Mouse (Mus musculus): Measurements from ENCODE around the gene Wdfy4. TPM values are rescaled to one million over a fixed set of nuclear protein-coding genes. Genes with fewer than 3 reads are reported as not detected.

Gene Wdfy4
- polyA plus RNA-seq, 1 experiment from 2014 or later: 0.88 TPM

- H3K27me3 ChIP-seq: no peaks in the 10 kb centered on the region
- H3K36me3 ChIP-seq: no peaks in the 10 kb centered on the region
- no peaks in the 10 kb centered on the region for H3K4me1 ChIP-seq (replicated peaks)
- 51% methylated on average over 10 of the region's 10 CpGs for WGBS (ENCODE audit: insufficient replicate concordance)
- H3K9ac ChIP-seq: no peak overlapping the region
- no peaks in the 10 kb centered on the region for H3K9me3 ChIP-seq (replicated peaks)
- H3K4me2 ChIP-seq: no peak overlapping the region
- no peak for DNase-seq
- ATAC-seq (ENCODE audit: low read depth): no peak
- no peak overlapping the region for H3K4me3 ChIP-seq (replicated peaks)
- H3K27ac ChIP-seq: no peak overlapping the region
Observed at GRCm38 (mm10) chr14:33189230-33189629, 3.9 kb upstream of the Wdfy4 start.

- no peaks in the 10 kb centered on the region for H3K27me3 ChIP-seq
- H3K9me3 ChIP-seq (replicated peaks): no peaks in the 10 kb centered on the region
- H3K4me2 ChIP-seq: no peak overlapping the region
- H3K36me3 ChIP-seq: no peaks in the 10 kb centered on the region
- no peak overlapping the region for H3K27ac ChIP-seq
- no peak overlapping the region for H3K9ac ChIP-seq
- H3K4me3 ChIP-seq (replicated peaks): no peak overlapping the region
- ATAC-seq (ENCODE audit: low read depth) (no peak), DNase-seq (no peak)
- no peaks in the 10 kb centered on the region for H3K4me1 ChIP-seq (replicated peaks)
- WGBS (ENCODE audit: insufficient replicate concordance): 61% methylated on average over 4 of the region's 4 CpGs
Observed at GRCm38 (mm10) chr14:33187201-33187600, 1.9 kb upstream of the Wdfy4 start.

- H3K4me3 ChIP-seq (replicated peaks): no peak overlapping the region
- no peaks in the 10 kb centered on the region for H3K4me1 ChIP-seq (replicated peaks)
- H3K9me3 ChIP-seq (replicated peaks): no peaks in the 10 kb centered on the region
- no peak overlapping the region for H3K27ac ChIP-seq
- no peak overlapping the region for H3K9ac ChIP-seq
- H3K4me2 ChIP-seq: no peak overlapping the region
- WGBS (ENCODE audit: insufficient replicate concordance): 72% methylated on average over 5 of the region's 5 CpGs
- DNase-seq (no peak), ATAC-seq (ENCODE audit: low read depth) (no peak)
- H3K36me3 ChIP-seq: no peaks in the 10 kb centered on the region
- no peaks in the 10 kb centered on the region for H3K27me3 ChIP-seq
Observed at GRCm38 (mm10) chr14:33180102-33180501, 5.2 kb downstream of the Wdfy4 start.

DNA sequence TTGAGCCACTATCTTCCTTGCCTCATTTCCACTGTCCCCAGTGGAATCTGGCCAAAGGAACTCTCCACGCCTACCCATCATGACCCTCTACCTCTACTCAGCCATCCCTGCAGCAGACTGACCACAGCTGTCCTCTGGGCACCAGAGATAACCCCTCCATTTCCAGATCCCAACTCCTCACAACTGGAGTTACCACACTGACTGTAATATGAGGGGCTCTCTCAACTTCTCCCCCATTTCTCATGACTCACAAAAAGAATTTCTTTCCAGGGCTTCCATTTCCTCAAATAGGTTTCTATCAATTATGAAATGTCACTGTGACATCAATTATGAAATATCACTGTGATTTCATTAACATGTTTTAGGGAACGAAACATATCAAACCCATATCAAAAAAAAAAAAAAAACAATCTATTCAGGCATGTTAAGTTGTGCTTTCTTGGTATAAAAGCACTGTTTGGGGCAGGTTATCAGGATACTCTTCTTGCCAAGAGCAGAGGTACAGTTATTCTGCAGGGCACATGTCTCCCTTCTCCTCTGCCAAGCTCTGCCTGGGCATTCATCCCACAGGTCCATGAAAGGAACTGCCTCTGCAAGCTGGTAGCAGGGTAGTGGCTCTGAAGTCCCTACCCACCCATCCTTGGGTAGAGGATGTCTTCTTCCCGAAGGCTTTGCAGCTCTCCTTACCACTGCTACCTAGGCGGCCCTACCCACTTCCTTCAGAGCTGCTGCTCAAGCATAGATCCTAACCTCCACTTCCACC is 10.1 kb downstream of the Wdfy4 start:
- no peaks in the 10 kb centered on the region for H3K9me3 ChIP-seq (replicated peaks)
- WGBS (ENCODE audit: insufficient replicate concordance): 47% methylated on average over 4 of the region's 4 CpGs
- no peak overlapping the region for H3K9ac ChIP-seq
- no peak overlapping the region for H3K4me2 ChIP-seq
- DNase-seq (no peak), ATAC-seq (ENCODE audit: low read depth) (no peak)
- H3K27me3 ChIP-seq: no peaks in the 10 kb centered on the region
- no peaks in the 10 kb centered on the region for H3K36me3 ChIP-seq
- no peak overlapping the region for H3K27ac ChIP-seq
- no peaks in the 10 kb centered on the region for H3K4me1 ChIP-seq (replicated peaks)
- no peak overlapping the region for H3K4me3 ChIP-seq (replicated peaks)

DNA sequence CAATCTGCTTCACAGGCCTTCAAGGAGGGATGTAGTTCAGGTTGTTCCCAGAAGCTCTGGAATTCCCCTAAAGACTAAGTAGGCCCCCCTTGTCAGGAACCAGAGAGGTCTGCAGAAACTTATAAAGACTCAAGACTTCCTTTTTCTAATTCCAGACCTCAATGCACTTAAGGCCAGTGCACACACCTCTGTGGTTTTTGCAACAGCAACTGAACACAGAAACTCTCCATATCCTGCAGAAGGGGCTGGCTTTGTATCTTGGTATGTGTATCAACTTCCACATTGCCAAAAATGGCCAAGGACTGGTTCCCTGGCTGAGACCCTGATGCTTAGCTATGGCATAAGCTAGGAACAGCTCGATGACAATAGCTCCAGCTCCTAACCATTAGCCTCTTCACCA is 13.4 kb downstream of the Wdfy4 start:
- WGBS (ENCODE audit: insufficient replicate concordance): 33% methylated on average over 1 of the region's 1 CpGs
- Histone ChIP-seq H3K4me3 (replicated peaks) (no peak overlapping the region), H3K27ac (no peak overlapping the region), H3K9ac (no peak overlapping the region), H3K4me1 (replicated peaks) (no peaks in the 10 kb centered on the region), H3K36me3 (no peaks in the 10 kb centered on the region), H3K27me3 (no peaks in the 10 kb centered on the region), H3K4me2 (no peak overlapping the region), H3K9me3 (replicated peaks) (no peaks in the 10 kb centered on the region)
- no peak for ATAC-seq (ENCODE audit: low read depth)
- no peak for DNase-seq

GRCm38 (mm10) chr14:33168750-33169149 is 16.6 kb downstream of the Wdfy4 start:
- no peak overlapping the region for H3K4me2 ChIP-seq
- ATAC-seq (ENCODE audit: low read depth) (no peak), DNase-seq (no peak)
- WGBS (ENCODE audit: insufficient replicate concordance): 54% methylated on average over 4 of the region's 4 CpGs
- H3K4me3 ChIP-seq (replicated peaks): no peak overlapping the region
- no peaks in the 10 kb centered on the region for H3K36me3 ChIP-seq
- no peaks in the 10 kb centered on the region for H3K9me3 ChIP-seq (replicated peaks)
- H3K27ac ChIP-seq: no peak overlapping the region
- no peak overlapping the region for H3K9ac ChIP-seq
- H3K4me1 ChIP-seq (replicated peaks): no peaks in the 10 kb centered on the region
- no peaks in the 10 kb centered on the region for H3K27me3 ChIP-seq

DNA sequence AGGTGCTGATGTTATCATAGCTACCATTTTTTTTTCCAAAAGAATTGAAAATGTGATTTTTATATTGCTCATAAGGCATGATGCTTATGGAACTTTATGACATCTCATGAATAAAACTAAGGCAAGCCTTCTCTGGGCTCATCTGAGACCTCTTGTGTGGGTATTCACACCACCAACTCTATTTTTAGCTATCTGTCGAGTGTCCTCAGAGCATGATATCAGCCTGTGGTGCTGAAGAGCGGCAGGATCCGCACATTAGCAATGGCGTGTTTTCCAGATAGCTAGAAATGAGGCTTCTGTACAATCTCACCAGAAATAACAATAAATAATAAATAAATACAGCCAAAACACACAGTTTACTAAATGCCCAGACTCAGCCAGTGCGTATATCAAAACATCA is 23.1 kb downstream of the Wdfy4 start:
- no peak for DNase-seq
- WGBS (ENCODE audit: insufficient replicate concordance): 46% methylated on average over 5 of the region's 5 CpGs

GRCm38 (mm10) chr14:33158268-33158667 is 27.0 kb downstream of the Wdfy4 start:
- DNase-seq (no peak), ATAC-seq (ENCODE audit: low read depth) (no peak)
- Histone ChIP-seq H3K9me3 (replicated peaks) (no peaks in the 10 kb centered on the region), H3K27me3 (no peaks in the 10 kb centered on the region), H3K4me1 (replicated peaks) (no peaks in the 10 kb centered on the region), H3K4me2 (no peak overlapping the region), H3K9ac (no peak overlapping the region), H3K4me3 (replicated peaks) (no peak overlapping the region), H3K27ac (no peak overlapping the region), H3K36me3 (no peaks in the 10 kb centered on the region)
- WGBS (ENCODE audit: insufficient replicate concordance): 30% methylated on average over 3 of the region's 3 CpGs

More for the DNA sequence above, 23.1 kb downstream of the Wdfy4 start:
- Histone ChIP-seq H3K27ac (no peak overlapping the region), H3K4me1 (replicated peaks) (no peaks in the 10 kb centered on the region), H3K9ac (no peak overlapping the region), H3K36me3 (no peaks in the 10 kb centered on the region), H3K4me3 (replicated peaks) (no peak overlapping the region), H3K27me3 (no peaks in the 10 kb centered on the region), H3K4me2 (no peak overlapping the region), H3K9me3 (replicated peaks) (no peaks in the 10 kb centered on the region)
- ATAC-seq (ENCODE audit: low read depth): no peak

DNA sequence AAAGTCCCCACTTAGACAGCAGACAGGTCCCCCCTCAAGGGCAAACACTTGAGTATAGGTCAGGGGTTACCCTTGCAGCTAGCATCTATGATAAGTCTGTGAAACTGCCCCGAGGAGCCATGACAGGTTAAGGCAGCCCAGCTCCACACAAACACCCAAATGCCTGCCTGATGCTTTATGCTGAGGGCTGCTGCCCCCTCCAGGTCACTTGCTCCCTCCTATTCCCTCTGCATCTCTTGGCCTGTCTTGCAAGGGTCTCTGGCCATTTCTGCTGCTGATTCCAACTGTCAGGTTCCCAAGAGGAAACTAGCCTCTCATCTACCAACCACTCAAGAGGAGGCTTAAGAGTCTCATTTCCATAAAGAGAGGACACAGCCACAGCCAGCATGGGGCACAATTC is 32.4 kb downstream of the Wdfy4 start:
- H3K4me2 ChIP-seq: no peak overlapping the region
- H3K27ac ChIP-seq: no peak overlapping the region
- H3K36me3 ChIP-seq: no peaks in the 10 kb centered on the region
- no peak overlapping the region for H3K4me3 ChIP-seq (replicated peaks)
- H3K27me3 ChIP-seq: no peaks in the 10 kb centered on the region
- H3K9me3 ChIP-seq (replicated peaks): no peaks in the 10 kb centered on the region
- WGBS (ENCODE audit: insufficient replicate concordance): 56% methylated on average over 1 of the region's 1 CpGs
- DNase-seq (no peak), ATAC-seq (ENCODE audit: low read depth) (no peak)
- H3K9ac ChIP-seq: no peak overlapping the region
- no peaks in the 10 kb centered on the region for H3K4me1 ChIP-seq (replicated peaks)

- DNase-seq (no peak), ATAC-seq (ENCODE audit: low read depth) (no peak)
- Histone ChIP-seq H3K4me1 (replicated peaks) (no peaks in the 10 kb centered on the region), H3K4me2 (no peak overlapping the region), H3K36me3 (no peaks in the 10 kb centered on the region), H3K9me3 (replicated peaks) (no peaks in the 10 kb centered on the region), H3K27ac (no peak overlapping the region), H3K27me3 (no peaks in the 10 kb centered on the region), H3K9ac (no peak overlapping the region), H3K4me3 (replicated peaks) (no peak overlapping the region)
- 11% methylated on average over 2 of the region's 2 CpGs for WGBS (ENCODE audit: insufficient replicate concordance)
Observed at GRCm38 (mm10) chr14:33146287-33146686, 39.0 kb downstream of the Wdfy4 start.

- no peak for DNase-seq
- ATAC-seq (ENCODE audit: low read depth): no peak
- Histone ChIP-seq H3K4me1 (replicated peaks) (no peaks in the 10 kb centered on the region), H3K36me3 (no peaks in the 10 kb centered on the region), H3K9ac (no peak overlapping the region), H3K27ac (no peak overlapping the region), H3K4me3 (replicated peaks) (no peak overlapping the region), H3K27me3 (no peaks in the 10 kb centered on the region), H3K9me3 (replicated peaks) (no peaks in the 10 kb centered on the region), H3K4me2 (no peak overlapping the region)
- 78% methylated on average over 9 of the region's 9 CpGs for WGBS (ENCODE audit: insufficient replicate concordance)
Observed at GRCm38 (mm10) chr14:33136843-33137242, 48.5 kb downstream of the Wdfy4 start.

DNA sequence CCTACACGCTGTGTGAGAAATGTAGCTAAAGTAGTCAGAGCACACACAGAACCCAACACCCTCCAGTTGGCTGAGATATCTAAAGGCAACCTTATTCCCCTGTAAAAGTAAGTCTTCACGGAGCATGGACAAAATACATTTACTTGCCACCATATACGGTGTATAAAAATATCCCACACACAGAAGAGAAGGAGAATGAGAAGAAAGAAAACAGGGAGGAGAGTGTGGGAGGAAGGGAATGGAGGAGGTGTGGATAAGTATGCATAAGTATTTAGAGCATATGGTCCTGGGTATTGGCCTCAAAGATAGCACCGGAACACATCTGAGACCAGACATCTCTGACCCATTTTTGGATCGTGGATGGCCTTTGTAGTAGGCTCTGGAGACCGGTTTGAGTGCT is 50.1 kb downstream of the Wdfy4 start:
- Histone ChIP-seq H3K4me3 (replicated peaks) (no peak overlapping the region), H3K4me1 (replicated peaks) (no peaks in the 10 kb centered on the region), H3K9ac (no peak overlapping the region), H3K4me2 (no peak overlapping the region), H3K27ac (no peak overlapping the region), H3K36me3 (no peaks in the 10 kb centered on the region), H3K9me3 (replicated peaks) (no peaks in the 10 kb centered on the region), H3K27me3 (no peaks in the 10 kb centered on the region)
- no peak for DNase-seq
- ATAC-seq (ENCODE audit: low read depth): no peak
- WGBS (ENCODE audit: insufficient replicate concordance): 75% methylated on average over 6 of the region's 6 CpGs

Measured in liver, embryonic 13.5 days (tissue).